Mouse (Mus musculus): ENCODE measurements at regions not wholly inside any gene's neighbourhood (a gene's known extent, or its start where the extent isn't known, plus 50 kb on each side); places are given as distances from the start of the nearest gene placed in this dataset.

DNA sequence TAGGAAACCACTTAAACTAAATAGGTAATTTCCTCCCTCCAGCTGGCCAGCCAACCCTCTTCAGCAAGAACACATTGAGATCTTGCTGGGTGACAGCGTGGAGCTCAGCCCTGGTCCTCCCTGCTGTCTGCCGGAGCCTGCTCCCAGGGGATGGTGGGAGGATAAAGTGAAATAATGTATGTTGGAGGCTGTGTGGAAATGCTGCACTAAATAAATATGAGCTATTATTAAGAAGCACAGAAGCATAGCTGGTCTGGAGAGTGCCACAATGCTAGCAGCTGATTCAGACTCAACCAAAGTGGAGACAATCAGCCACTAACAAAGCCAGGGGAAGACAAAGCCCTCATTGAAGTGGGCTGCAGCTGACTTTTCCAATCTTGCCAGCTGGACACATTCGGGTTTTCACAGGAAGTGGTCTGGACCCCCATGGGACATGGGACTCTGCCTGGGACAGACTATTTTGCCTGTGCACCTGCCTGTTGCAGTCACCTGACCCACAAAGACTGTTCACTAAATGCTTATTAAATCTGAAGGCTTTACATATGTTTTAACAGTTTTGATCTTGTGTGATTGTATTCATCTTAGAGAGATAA, 248.3 kb downstream of the Emp1 start:
- DNase-seq (ENCODE audit: low read depth, low spot score), result no peak

DNA sequence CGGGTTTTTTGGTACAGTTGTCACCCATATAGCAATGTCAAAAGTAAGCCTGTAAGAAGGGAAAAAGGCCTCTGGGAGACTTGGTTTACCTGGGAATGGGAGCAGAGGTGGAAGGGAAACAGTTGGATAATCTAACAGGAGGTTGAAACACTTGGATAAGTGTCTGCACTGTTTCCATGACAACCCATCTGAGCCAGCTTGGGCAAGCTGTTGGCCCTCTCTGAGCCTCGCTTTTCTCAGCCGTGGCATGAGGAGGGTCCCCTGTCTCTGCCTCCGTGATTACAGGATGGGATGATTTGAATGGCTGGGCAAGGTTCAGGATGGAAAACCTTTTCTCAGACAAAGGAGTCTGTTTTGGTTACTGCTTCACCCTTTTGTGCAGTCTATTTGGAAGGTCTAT, 265.6 kb downstream of the Emp1 start:
- DNase-seq (ENCODE audit: low read depth, low spot score), result no peak

DNA sequence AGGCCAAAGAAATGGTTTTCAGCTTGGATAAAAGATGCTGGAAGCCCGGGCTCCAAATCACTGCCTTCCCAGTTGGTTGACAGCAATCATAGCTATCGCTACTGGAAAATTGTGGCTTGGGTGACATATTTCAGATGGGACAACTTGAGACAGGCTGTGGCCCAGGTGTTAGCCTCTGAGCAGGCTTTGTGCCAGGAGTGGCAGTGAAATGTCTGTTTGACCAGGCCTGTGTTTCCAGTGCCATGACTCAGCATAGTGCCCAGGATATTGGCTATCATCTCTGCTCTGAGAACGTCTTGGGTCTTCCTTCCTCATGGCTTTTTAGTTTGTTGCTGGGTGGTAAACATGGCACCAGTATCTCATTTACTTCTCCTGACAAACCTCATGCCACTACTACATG, 266.9 kb downstream of the Emp1 start:
- DNase-seq (ENCODE audit: low read depth, low spot score), result no peak

- no peak for DNase-seq (ENCODE audit: low read depth, low spot score)
Measured at GRCm38 (mm10) chr6:135632671-135633070, 270.3 kb downstream of the Emp1 start.

GRCm38 (mm10) chr6:135636648-135637047, 274.3 kb downstream of the Emp1 start:
- no peak for DNase-seq (ENCODE audit: low read depth, low spot score)

DNA sequence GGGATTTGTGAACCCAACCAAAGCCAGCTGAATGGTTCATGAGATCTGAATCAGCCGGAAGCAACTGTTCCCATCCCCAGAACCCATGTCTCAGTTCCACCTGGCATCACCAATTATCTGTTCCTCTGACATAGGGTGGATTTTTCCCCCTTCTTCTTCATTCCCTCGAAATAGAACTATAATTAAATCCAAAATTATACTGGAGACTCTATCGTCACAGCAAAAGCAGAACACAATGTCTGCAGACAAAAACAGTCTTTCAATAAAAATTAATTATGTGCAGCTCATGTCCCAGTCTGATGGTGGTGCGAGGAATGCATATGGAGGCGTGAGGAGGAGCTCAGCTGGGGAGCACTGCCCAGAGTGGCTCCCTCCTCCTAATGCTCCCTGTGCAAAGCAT, 280.4 kb downstream of the Emp1 start:
- no peak for DNase-seq (ENCODE audit: low read depth, low spot score)

- no peak for DNase-seq (ENCODE audit: low read depth, low spot score)
Measured at GRCm38 (mm10) chr6:135646177-135646576, 283.8 kb downstream of the Emp1 start.

- no peak for DNase-seq (ENCODE audit: low read depth, low spot score)
Measured at GRCm38 (mm10) chr6:135653002-135653401, 290.7 kb downstream of the Emp1 start.

DNA sequence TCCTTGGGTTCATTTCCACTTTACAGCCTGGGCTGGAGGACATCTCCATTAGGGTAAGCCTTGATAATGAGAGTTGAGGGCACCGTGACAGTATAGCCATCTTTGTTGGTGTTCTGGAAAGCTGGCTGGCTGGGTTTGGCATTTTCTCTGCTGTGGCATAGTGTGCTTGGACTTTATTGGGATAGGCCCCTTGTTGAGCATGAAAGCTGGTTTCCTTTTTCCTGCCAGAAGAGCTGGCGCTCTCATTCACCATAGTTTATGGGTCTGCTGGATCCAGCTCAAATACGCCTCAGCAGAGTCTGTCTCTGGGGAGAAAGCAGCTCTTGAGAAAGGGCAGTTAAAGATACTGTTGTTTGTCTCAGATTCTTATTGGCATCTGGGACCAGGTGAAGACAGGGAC, 300.0 kb downstream of the Emp1 start:
- no peak for DNase-seq (ENCODE audit: low read depth, low spot score)

- no peak for DNase-seq (ENCODE audit: low read depth, low spot score)
Measured at GRCm38 (mm10) chr6:135662801-135663537, 300.6 kb downstream of the Emp1 start.

All from retina, adult 2 months (tissue).